Mouse (Mus musculus) heart, postnatal 0 days (tissue): ENCODE measurements around the gene Shroom3. TPM values are rescaled to one million over a fixed set of nuclear protein-coding genes. Genes with fewer than 3 reads are reported as not detected.

Experiments used
- ATAC-seq: fragments of 200-750 bp; cut with Nextera tagmentation; 2 replicates; pipeline ENCODE4 v1.8.0; 2017; ENCODE audit warnings: low read depth, moderate number of reproducible peaks, moderate library complexity; ENCODE audit not compliant: insufficient read depth
- DNase-seq: peaks from one replicate; pipeline ENCODE4 v3.0.0-alpha.2; 2016; ENCODE audit warnings: low spot score
- H3K27ac ChIP-seq: fragments of 300-500 bp; sonication (generic); 2 replicates; pipeline ENCODE4 v1.5.1; 2014; ENCODE audit warnings: low read depth, mild to moderate bottlenecking
- H3K27me3 ChIP-seq: fragments of 300-500 bp; sonication (generic); 2 replicates; pipeline ENCODE4 v1.6.1; 2014; ENCODE audit warnings: low read length, mixed read lengths; ENCODE audit not compliant: control insufficient read depth, insufficient read depth
- H3K36me3 ChIP-seq: fragments of 300-500 bp; sonication (generic); replicated peaks from 2 replicates; pipeline ENCODE4 v1.6.1; 2014; ENCODE audit warnings: low read length, mixed read lengths; ENCODE audit not compliant: control insufficient read depth, insufficient read depth
- H3K4me1 ChIP-seq: fragments of 300-500 bp; sonication (generic); 2 replicates; pipeline ENCODE4 v1.6.1; 2014; ENCODE audit warnings: antibody characterized with exemption; ENCODE audit not compliant: control insufficient read depth, insufficient read depth
- H3K4me2 ChIP-seq: fragments of 300-500 bp; sonication (generic); 2 replicates; pipeline ENCODE4 v1.6.1; 2014; ENCODE audit warnings: low read depth, mild to moderate bottlenecking, low read length, moderate library complexity
- H3K4me3 ChIP-seq: fragments of 300-500 bp; sonication (generic); 2 replicates; pipeline ENCODE4 v1.5.1; 2014; ENCODE audit warnings: low read depth, low read length
- H3K9ac ChIP-seq: fragments of 300-500 bp; sonication (generic); replicated peaks from 2 replicates; pipeline ENCODE4 v1.6.1; 2014; ENCODE audit warnings: low read depth, low read length, mixed read lengths
- H3K9me3 ChIP-seq: fragments of 300-500 bp; sonication (generic); replicated peaks from 2 replicates; pipeline ENCODE4 v1.6.1; 2016; ENCODE audit warnings: low read length; ENCODE audit not compliant: control insufficient read depth
- CTCF ChIP-seq: IDR thresholded peaks from 2 replicates; pipeline ENCODE4 v1.5.1; 2016; ENCODE audit warnings: antibody characterized with exemption, control low read depth, low read depth
- EP300 ChIP-seq: IDR thresholded peaks from 2 replicates; pipeline ENCODE4 v1.6.1; 2016; ENCODE audit warnings: antibody characterized with exemption, low read depth
- WGBS: fragments of 180-500 bp; shearing (Covaris S2); extraction: QIAGEN DNeasy Blood & Tissue Kit; methylation state at CpG from one replicate; pipeline ENCODE4 v1.1.7; 2014; 5-methylcytosine and 5-hydroxymethylcytosine counted together
- polyA plus RNA-seq: library from polyadenylated mRNA; unstranded; fragments of >200 nt; fragmentation: Nextera tagmentation; extraction: Ambion mirVana; gene quantifications from 2 replicates; pipeline ENCODE4 v1.2.1, GENCODE M21; 2015
- total RNA-seq: library from RNA; depleted of rRNA; stranded (reverse); fragments of >200 nt; gene quantifications from 2 replicates; pipeline ENCODE4 v1.2.3, GENCODE M21; 2014; ENCODE audit warnings: low replicate concordance

The Shroom3 gene
- total and polyA plus RNA-seq, 2 experiments from 2014 or later, result 13.3 to 72.4 TPM

- Histone ChIP-seq H3K9me3 (no peaks in the 10 kb centered on the region), H3K27me3 (no peaks in the 10 kb centered on the region), H3K4me3 (no peak overlapping the region), H3K27ac (no peak overlapping the region), H3K9ac (no peak overlapping the region), H3K36me3 (no peaks in the 10 kb centered on the region), H3K4me1 (peaks cover 29% of the 10 kb centered on the region), H3K4me2 (no peak overlapping the region)
- TF ChIP-seq EP300, result no peak
- TF ChIP-seq CTCF, result no peak
- no peak for DNase-seq
- ATAC-seq, result no peak
- 78% methylated on average over 10 of the region's 10 CpGs for WGBS
Measured at GRCm38 (mm10) chr5:92861416-92862112, 178.3 kb downstream of the Shroom3 start.

DNA sequence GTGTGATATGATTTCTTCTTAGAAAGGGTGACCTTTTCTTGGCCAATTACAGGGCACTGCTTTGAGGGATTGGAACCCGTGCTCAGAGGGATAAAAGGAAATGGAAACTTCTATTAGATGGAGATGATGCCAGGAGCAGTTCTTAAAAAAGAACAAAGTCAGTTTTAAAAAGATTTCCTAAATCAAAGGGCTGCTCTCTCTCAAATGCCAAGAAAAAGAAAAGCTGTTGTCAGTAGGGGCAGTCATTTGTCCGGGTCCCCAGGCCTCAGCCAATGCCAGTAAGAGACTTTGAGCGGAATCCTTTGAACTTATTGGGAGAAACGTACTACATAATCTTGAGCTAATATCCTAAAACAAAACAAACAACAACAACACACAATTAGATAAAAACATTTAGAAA is 181.9 kb downstream of the Shroom3 start:
- DNase-seq, result no peak
- no peaks in the 10 kb centered on the region for H3K36me3 ChIP-seq
- no peak overlapping the region for H3K9ac ChIP-seq
- TF ChIP-seq CTCF (no peak), EP300 (no peak)
- no peak overlapping the region for H3K27ac ChIP-seq
- no peaks in the 10 kb centered on the region for H3K9me3 ChIP-seq
- H3K27me3 ChIP-seq, result no peaks in the 10 kb centered on the region
- peaks cover 20% of the 10 kb centered on the region for H3K4me1 ChIP-seq
- no peak for ATAC-seq
- no peak overlapping the region for H3K4me2 ChIP-seq
- no peak overlapping the region for H3K4me3 ChIP-seq
- WGBS, result 75% methylated on average over 4 of the region's 4 CpGs

DNA sequence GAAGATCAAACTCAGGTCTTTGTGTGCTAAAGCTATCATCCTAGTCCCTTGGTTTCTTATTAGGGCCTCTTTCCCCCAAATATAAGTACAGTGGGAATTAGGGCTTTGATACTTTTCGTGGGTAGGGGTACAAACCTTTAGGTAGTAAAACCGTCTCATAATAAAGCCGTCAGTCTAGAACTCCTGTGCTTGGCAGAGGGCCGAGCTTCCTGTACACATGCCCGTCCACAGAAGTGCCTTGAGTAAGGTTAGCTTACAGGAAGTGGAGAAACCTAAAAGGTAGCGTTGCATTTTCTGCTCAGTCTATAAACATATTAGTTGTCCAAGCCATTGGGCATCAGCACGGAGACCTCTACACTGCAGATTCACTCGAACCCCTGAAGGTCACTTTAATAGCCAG is 183.3 kb downstream of the Shroom3 start:
- ATAC-seq, result no peak
- H3K27ac ChIP-seq, result no peak overlapping the region
- H3K4me2 ChIP-seq, result no peak overlapping the region
- H3K27me3 ChIP-seq, result no peaks in the 10 kb centered on the region
- H3K4me3 ChIP-seq, result no peak overlapping the region
- no peaks in the 10 kb centered on the region for H3K36me3 ChIP-seq
- H3K9ac ChIP-seq, result no peak overlapping the region
- WGBS, result 85% methylated on average over 8 of the region's 8 CpGs
- TF ChIP-seq EP300, result no peak
- no peak for TF ChIP-seq CTCF
- peaks cover 20% of the 10 kb centered on the region for H3K4me1 ChIP-seq
- H3K9me3 ChIP-seq, result no peaks in the 10 kb centered on the region
- no peak for DNase-seq

- TF ChIP-seq EP300 (no peak), CTCF (no peak)
- 70% methylated on average over 4 of the region's 4 CpGs for WGBS
- no peak for ATAC-seq
Measured at GRCm38 (mm10) chr5:92867253-92867652, 184.0 kb downstream of the Shroom3 start.

GRCm38 (mm10) chr5:92868231-92868630 is 185.0 kb downstream of the Shroom3 start:
- DNase-seq (peak; percentile 50), ATAC-seq (peak; percentile 70)
- Histone ChIP-seq H3K27me3 (no peaks in the 10 kb centered on the region), H3K4me2 (no peak overlapping the region), H3K36me3 (no peaks in the 10 kb centered on the region), H3K9me3 (no peaks in the 10 kb centered on the region), H3K9ac (no peak overlapping the region), H3K27ac (peak overlapping the region; percentile 51; the same call in 1 of the 2 replicates), H3K4me3 (no peak overlapping the region), H3K4me1 (peaks cover 20% of the 10 kb centered on the region)
- 43% methylated on average over 2 of the region's 2 CpGs for WGBS
- TF ChIP-seq EP300 (no peak), CTCF (no peak)

More at GRCm38 (mm10) chr5:92867253-92867652, 184.0 kb downstream of the Shroom3 start:
- Histone ChIP-seq H3K36me3 (no peaks in the 10 kb centered on the region), H3K9me3 (no peaks in the 10 kb centered on the region), H3K27ac (no peak overlapping the region), H3K27me3 (no peaks in the 10 kb centered on the region), H3K4me2 (no peak overlapping the region), H3K9ac (no peak overlapping the region), H3K4me1 (peaks cover 20% of the 10 kb centered on the region), H3K4me3 (no peak overlapping the region)
- DNase-seq, result no peak

- TF ChIP-seq EP300, result no peak
- TF ChIP-seq CTCF, result no peak
- Histone ChIP-seq H3K27ac (no peak overlapping the region), H3K36me3 (no peaks in the 10 kb centered on the region), H3K4me1 (peaks cover 14% of the 10 kb centered on the region), H3K4me2 (no peak overlapping the region), H3K9ac (no peak overlapping the region), H3K9me3 (no peaks in the 10 kb centered on the region), H3K27me3 (no peaks in the 10 kb centered on the region), H3K4me3 (no peak overlapping the region)
- ATAC-seq (no peak), DNase-seq (no peak)
- 52% methylated on average over 3 of the region's 3 CpGs for WGBS
Measured at GRCm38 (mm10) chr5:92871048-92871447, 187.8 kb downstream of the Shroom3 start.
